Mouse (Mus musculus) stomach, postnatal 0 days (tissue): ENCODE measurements around the gene Prx. TPM values are rescaled to one million over a fixed set of nuclear protein-coding genes. Genes with fewer than 3 reads are reported as not detected.

Source experiments
- ATAC-seq: fragments of 200-750 bp; cut with Nextera tagmentation; 2 replicates; pipeline ENCODE4 v1.8.0; 2017; ENCODE audit not compliant: low FRiP score, low TSS enrichment
- DNase-seq: peaks from one replicate; pipeline ENCODE4 v3.0.0-alpha.2; 2016; ENCODE audit warnings: low spot score
- H3K27ac ChIP-seq: fragments of 300-500 bp; sonication (generic); replicated peaks from 2 replicates; pipeline ENCODE4 v1.5.1; 2014; ENCODE audit warnings: mild to moderate bottlenecking, control low read depth
- H3K27me3 ChIP-seq: fragments of 300-500 bp; sonication (generic); 2 replicates; pipeline ENCODE4 v1.6.1; 2014; ENCODE audit warnings: low read length; ENCODE audit not compliant: control insufficient read depth, insufficient read depth
- H3K36me3 ChIP-seq: fragments of 300-500 bp; sonication (generic); 2 replicates; pipeline ENCODE4 v1.6.1; 2014; ENCODE audit warnings: low read length, mixed read lengths; ENCODE audit not compliant: control insufficient read depth, insufficient read depth
- H3K4me1 ChIP-seq: fragments of 300-500 bp; sonication (generic); replicated peaks from 2 replicates; pipeline ENCODE4 v1.6.1; 2014; ENCODE audit warnings: antibody characterized with exemption; ENCODE audit not compliant: control insufficient read depth, insufficient read depth
- H3K4me2 ChIP-seq: fragments of 300-500 bp; sonication (generic); replicated peaks from 2 replicates; pipeline ENCODE4 v1.6.1; 2014; ENCODE audit warnings: low read depth, mild to moderate bottlenecking, control low read depth, moderate library complexity
- H3K4me3 ChIP-seq: fragments of 300-500 bp; sonication (generic); 2 replicates; pipeline ENCODE4 v1.5.1; 2014; ENCODE audit warnings: low read depth, low read length, control low read depth
- H3K9ac ChIP-seq: fragments of 300-500 bp; sonication (generic); 2 replicates; pipeline ENCODE4 v1.6.1; 2014; ENCODE audit warnings: mild to moderate bottlenecking, low read length, control low read depth, mixed read lengths
- H3K9me3 ChIP-seq: fragments of 300-500 bp; sonication (generic); 2 replicates; pipeline ENCODE4 v1.6.1; 2016; ENCODE audit warnings: low read length; ENCODE audit not compliant: control insufficient read depth
- CTCF ChIP-seq: IDR thresholded peaks from 2 replicates; pipeline ENCODE4 v1.5.1; 2016; ENCODE audit warnings: antibody characterized with exemption, low read depth, mild to moderate bottlenecking, moderate library complexity
- EP300 ChIP-seq: optimal IDR thresholded peaks from 2 replicates; pipeline ENCODE3; 2016; ENCODE audit warnings: antibody characterized with exemption
- WGBS: fragments of 180-500 bp; shearing (Covaris S2); extraction: QIAGEN DNeasy Blood & Tissue Kit; methylation state at CpG from one replicate; pipeline ENCODE4 v1.1.7; 2014; 5-methylcytosine and 5-hydroxymethylcytosine counted together
- polyA plus RNA-seq: library from polyadenylated mRNA; unstranded; fragments of >200 nt; fragmentation: Nextera tagmentation; extraction: Ambion mirVana; gene quantifications from 2 replicates; pipeline ENCODE4 v1.2.1, GENCODE M21; 2015

Prx gene
- polyA plus RNA-seq, 1 experiment from 2014 or later: 2.2 TPM

GRCm38 (mm10) chr7:27531707-27532106 lies 32.6 kb downstream of the Prx start:
- H3K9ac ChIP-seq: no peak overlapping the region
- peaks cover 12% of the 10 kb centered on the region for H3K36me3 ChIP-seq
- no peak overlapping the region for H3K4me3 ChIP-seq
- no peak for TF ChIP-seq CTCF
- no peak for TF ChIP-seq EP300
- H3K4me1 ChIP-seq: no peaks in the 10 kb centered on the region
- ATAC-seq (no peak), DNase-seq (no peak)
- H3K9me3 ChIP-seq: no peaks in the 10 kb centered on the region
- no peaks in the 10 kb centered on the region for H3K27me3 ChIP-seq
- WGBS: 81% methylated on average over 10 of the region's 10 CpGs
- H3K4me2 ChIP-seq: no peak overlapping the region
- H3K27ac ChIP-seq: no peak overlapping the region

- peaks cover 14% of the 10 kb centered on the region for H3K36me3 ChIP-seq
- H3K4me2 ChIP-seq: no peak overlapping the region
- no peaks in the 10 kb centered on the region for H3K9me3 ChIP-seq
- H3K9ac ChIP-seq: 0 out of 2 replicates have a peak overlapping the region, but pooled peaks have one; percentile 13
- no peak overlapping the region for H3K27ac ChIP-seq
- DNase-seq (no peak), ATAC-seq (no peak)
- WGBS: 85% methylated on average over 9 of the region's 9 CpGs
- H3K27me3 ChIP-seq: no peaks in the 10 kb centered on the region
- TF ChIP-seq CTCF (no peak), EP300 (no peak)
- no peaks in the 10 kb centered on the region for H3K4me1 ChIP-seq
- no peak overlapping the region for H3K4me3 ChIP-seq
These were observed 33.4 kb downstream of the Prx start for GRCm38 (mm10) chr7:27532480-27533050.

- DNase-seq: no peak
These were observed 36.3 kb downstream of the Prx start for GRCm38 (mm10) chr7:27535386-27535785.

GRCm38 (mm10) chr7:27536618-27537017 lies 37.5 kb downstream of the Prx start:
- no peak for DNase-seq
- Histone ChIP-seq H3K9ac (no peak overlapping the region), H3K4me1 (no peaks in the 10 kb centered on the region), H3K4me3 (no peak overlapping the region), H3K4me2 (no peak overlapping the region), H3K36me3 (peaks cover 21% of the 10 kb centered on the region), H3K27ac (no peak overlapping the region), H3K9me3 (no peaks in the 10 kb centered on the region), H3K27me3 (no peaks in the 10 kb centered on the region)
- no peak for TF ChIP-seq CTCF
- no peak for TF ChIP-seq EP300
- WGBS: 85% methylated on average over 6 of the region's 6 CpGs
- ATAC-seq: no peak

More at GRCm38 (mm10) chr7:27535386-27535785, 36.3 kb downstream of the Prx start:
- no peak for TF ChIP-seq CTCF
- TF ChIP-seq EP300: no peak
- Histone ChIP-seq H3K4me3 (no peak overlapping the region), H3K9me3 (no peaks in the 10 kb centered on the region), H3K4me1 (no peaks in the 10 kb centered on the region), H3K36me3 (peaks cover 21% of the 10 kb centered on the region), H3K27me3 (no peaks in the 10 kb centered on the region), H3K27ac (no peak overlapping the region), H3K4me2 (no peak overlapping the region), H3K9ac (no peak overlapping the region)
- no peak for ATAC-seq
- WGBS: 70% methylated on average over 2 of the region's 2 CpGs

GRCm38 (mm10) chr7:27537998-27538397 lies 38.9 kb downstream of the Prx start:
- TF ChIP-seq EP300: no peak
- TF ChIP-seq CTCF: no peak
- peaks cover 13% of the 10 kb centered on the region for H3K36me3 ChIP-seq
- DNase-seq: no peak

GRCm38 (mm10) chr7:27538797-27539196 lies 39.7 kb downstream of the Prx start:
- H3K4me3 ChIP-seq: no peak overlapping the region
- no peak overlapping the region for H3K4me2 ChIP-seq
- TF ChIP-seq CTCF: no peak
- no peak for TF ChIP-seq EP300
- H3K36me3 ChIP-seq: peaks cover 9% of the 10 kb centered on the region; the same call in 1 of the 2 replicates
- ATAC-seq (no peak), DNase-seq (no peak)
- no peaks in the 10 kb centered on the region; the same call in 1 of the 2 replicates for H3K4me1 ChIP-seq
- H3K9me3 ChIP-seq: no peaks in the 10 kb centered on the region
- whole genome bisulfite sequencing: 94% methylated on average over 2 of the region's 2 CpGs
- H3K27me3 ChIP-seq: no peaks in the 10 kb centered on the region
- H3K9ac ChIP-seq: no peak overlapping the region
- no peak overlapping the region for H3K27ac ChIP-seq

More at GRCm38 (mm10) chr7:27537998-27538397, 38.9 kb downstream of the Prx start:
- Histone ChIP-seq H3K4me2 (no peak overlapping the region), H3K4me1 (no peaks in the 10 kb centered on the region; the same call in 1 of the 2 replicates), H3K27ac (no peak overlapping the region), H3K27me3 (no peaks in the 10 kb centered on the region), H3K4me3 (no peak overlapping the region), H3K9ac (no peak overlapping the region), H3K9me3 (no peaks in the 10 kb centered on the region)
- WGBS: 89% methylated on average over 8 of the region's 8 CpGs
- ATAC-seq: no peak
